Mouse (Mus musculus): ENCODE data around the gene Phldb2.

GRCm38 (mm10) chr16:45973959-45974686 is 20.7 kb upstream of the Phldb2 start:
- TF ChIP-seq GATA1 (IDR thresholded peaks at IDR 0.05; ENCODE audit: borderline replicate concordance, low read length) (no peak), FLI1 (IDR thresholded peaks at IDR 0.05; ENCODE audit: low read length) (no peak)
